Mouse (Mus musculus) heart, embryonic 11.5 days (tissue): ENCODE measurements at regions not wholly inside any gene's neighbourhood (a gene's known extent, or its start where the extent isn't known, plus 50 kb on each side); places are given as distances from the start of the nearest gene placed in this dataset.

Experiments
- ATAC-seq: fragments of 200-750 bp; cut with Nextera tagmentation; replicated peaks from 2 replicates; pipeline ENCODE4 v1.8.0; 2017; ENCODE audit warnings: moderate library complexity; ENCODE audit not compliant: insufficient number of reproducible peaks, low FRiP score, low TSS enrichment
- H3K27ac ChIP-seq: fragments of 300-500 bp; sonication (generic); 2 replicates; pipeline ENCODE4 v1.5.1; 2014; ENCODE audit warnings: mild to moderate bottlenecking, low read depth, low read length
- H3K27me3 ChIP-seq: fragments of 300-500 bp; sonication (generic); 2 replicates; pipeline ENCODE4 v1.6.1; 2014; ENCODE audit warnings: mild to moderate bottlenecking, low read length, mixed read lengths; ENCODE audit not compliant: control insufficient read depth, insufficient read depth
- H3K36me3 ChIP-seq: fragments of 300-500 bp; sonication (generic); 2 replicates; pipeline ENCODE4 v1.6.1; 2014; ENCODE audit warnings: mild to moderate bottlenecking, low read length, moderate library complexity, mixed read lengths; ENCODE audit not compliant: control insufficient read depth, insufficient read depth
- H3K4me1 ChIP-seq: fragments of 300-500 bp; sonication (generic); 2 replicates; pipeline ENCODE4 v1.6.1; 2014; ENCODE audit warnings: low read length; ENCODE audit not compliant: control insufficient read depth, insufficient read depth
- H3K4me2 ChIP-seq: fragments of 300-500 bp; sonication (generic); 2 replicates; pipeline ENCODE4 v1.6.1; 2014; ENCODE audit warnings: mild to moderate bottlenecking, moderate library complexity
- H3K4me3 ChIP-seq: fragments of 300-500 bp; sonication (generic); 2 replicates; pipeline ENCODE4 v1.5.1; 2014; ENCODE audit warnings: low read depth, low read length
- H3K9ac ChIP-seq: fragments of 300-500 bp; sonication (generic); 2 replicates; pipeline ENCODE4 v1.6.1; 2014; ENCODE audit warnings: mild to moderate bottlenecking, low read depth, low read length, moderate library complexity
- H3K9me3 ChIP-seq: fragments of 300-500 bp; sonication (generic); replicated peaks from 2 replicates; pipeline ENCODE4 v1.6.1; 2016; ENCODE audit warnings: low read length; ENCODE audit not compliant: control insufficient read depth
- WGBS: fragments of 180-500 bp; shearing (Covaris S2); extraction: QIAGEN DNeasy Blood & Tissue Kit; methylation state at CpG from one replicate; pipeline ENCODE4 v1.1.7; 2014; ENCODE audit not compliant: insufficient replicate concordance; 5-methylcytosine and 5-hydroxymethylcytosine counted together

DNA sequence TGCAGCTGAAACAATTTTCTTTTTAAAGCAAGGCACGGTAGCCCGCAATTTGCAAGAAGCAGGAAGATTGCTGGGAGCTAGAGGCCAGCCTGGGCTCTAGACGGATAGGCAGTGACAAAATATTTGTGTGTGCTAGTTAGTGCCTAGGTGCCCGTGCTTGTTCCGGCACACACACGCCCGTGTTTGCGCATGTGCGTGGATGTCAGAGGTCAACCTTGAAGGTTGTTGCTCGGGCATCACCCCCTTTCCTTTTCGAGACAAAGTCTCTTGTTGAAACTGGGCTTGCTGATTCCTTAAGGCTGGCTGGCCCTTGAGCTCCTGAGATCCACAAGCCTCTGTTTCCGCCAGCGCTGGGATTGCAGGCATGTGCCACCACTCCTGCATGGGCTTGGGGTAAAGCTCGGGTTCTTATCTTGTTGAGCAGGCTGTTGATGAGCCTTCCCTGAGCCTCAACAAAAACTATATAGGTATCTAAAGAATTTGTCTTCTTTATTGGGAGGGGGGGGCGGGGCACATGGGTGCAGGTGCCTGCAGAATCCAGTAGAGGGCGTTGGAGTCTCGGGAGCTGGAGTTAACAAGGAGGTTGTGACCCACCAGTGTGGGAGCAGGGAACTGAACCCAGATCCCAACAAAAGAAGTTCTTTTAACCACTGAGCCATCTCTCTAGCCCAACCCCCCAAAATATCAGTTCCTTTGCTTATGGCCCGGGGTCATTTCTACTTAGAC lies 149.5 kb upstream of the Lhx5 start:
- Histone ChIP-seq H3K4me1 (peaks cover 10% of the 10 kb centered on the region), H3K27ac (no peak overlapping the region), H3K4me2 (peak overlapping the region; percentile 25; the same call in 1 of the 2 replicates), H3K9ac (no peak overlapping the region), H3K9me3 (no peaks in the 10 kb centered on the region), H3K36me3 (no peaks in the 10 kb centered on the region), H3K4me3 (no peak overlapping the region), H3K27me3 (peaks cover 72% of the 10 kb centered on the region)
- 25% methylated on average over 18 of the region's 18 CpGs for WGBS
- no peak for ATAC-seq

DNA sequence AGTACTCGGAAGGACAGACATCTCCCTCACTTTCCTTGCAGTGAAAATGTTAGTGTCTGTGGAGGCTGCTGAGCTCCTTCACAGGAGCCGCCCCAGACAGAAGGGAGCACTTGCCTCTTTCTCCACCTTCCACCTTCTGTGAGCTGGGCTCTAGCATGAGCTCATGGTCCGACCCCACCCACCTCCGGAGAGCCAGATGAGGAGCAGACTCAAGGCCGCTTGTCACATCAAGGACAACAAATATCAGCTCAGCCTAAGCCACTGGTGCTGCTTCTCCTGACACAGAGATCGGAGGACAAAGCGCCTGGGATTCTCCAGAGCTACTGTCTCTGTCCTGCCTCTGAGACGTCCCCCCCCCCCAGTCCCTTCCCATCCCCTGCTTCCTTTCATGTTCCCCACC lies 146.9 kb upstream of the Lhx5 start:
- H3K9ac ChIP-seq = no peak overlapping the region
- peaks cover 66% of the 10 kb centered on the region for H3K27me3 ChIP-seq
- 43% methylated on average over 7 of the region's 8 CpGs for WGBS
- no peak for ATAC-seq
- H3K36me3 ChIP-seq = no peaks in the 10 kb centered on the region
- H3K27ac ChIP-seq = no peak overlapping the region
- no peak overlapping the region for H3K4me3 ChIP-seq
- H3K9me3 ChIP-seq = 0 out of 2 replicates have a peak, but pooled peaks cover 2% of the 10 kb centered on the region
- no peak overlapping the region for H3K4me2 ChIP-seq
- peaks cover 10% of the 10 kb centered on the region for H3K4me1 ChIP-seq

DNA sequence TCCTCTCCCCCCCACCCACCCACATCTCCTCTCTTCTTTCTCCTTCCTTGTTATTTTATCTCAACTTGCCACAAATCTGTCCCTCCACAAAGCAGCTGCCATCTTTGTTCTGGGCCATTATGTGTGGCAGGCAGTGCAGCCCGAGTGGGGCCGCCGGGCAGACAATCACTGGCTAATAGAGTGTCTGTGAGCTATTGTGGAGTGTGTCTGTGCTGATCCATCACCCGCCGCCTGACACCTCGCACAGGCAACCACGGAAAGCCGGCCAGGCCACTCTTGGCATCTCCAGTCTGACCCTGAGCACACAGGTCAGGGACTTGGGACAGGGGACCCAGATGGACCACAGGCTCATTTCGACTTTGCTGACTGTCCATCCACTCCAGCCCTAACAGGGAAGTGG lies 146.5 kb upstream of the Lhx5 start:
- WGBS = 33% methylated on average over 9 of the region's 9 CpGs

DNA sequence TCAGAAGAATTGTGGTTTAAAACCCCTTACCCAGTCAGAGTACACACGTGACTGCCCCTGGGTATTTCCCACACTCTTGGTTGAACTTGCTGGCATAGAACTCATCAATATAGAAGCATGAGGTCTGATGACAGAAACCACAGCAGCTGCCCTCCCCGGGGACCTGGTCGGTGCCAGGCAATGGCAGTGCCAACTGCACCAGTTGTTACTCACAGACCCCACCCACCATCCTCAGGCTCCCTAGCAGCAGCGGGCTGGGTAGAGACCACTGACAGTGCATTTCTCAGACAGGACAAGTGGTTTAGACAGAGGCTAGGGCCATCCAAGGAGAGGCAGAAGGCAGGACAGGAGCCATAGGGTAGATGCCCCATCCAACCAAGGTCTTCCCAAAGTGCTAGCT lies 144.7 kb upstream of the Lhx5 start:
- Histone ChIP-seq H3K9me3 (0 out of 2 replicates have a peak, but pooled peaks cover 7% of the 10 kb centered on the region), H3K4me3 (no peak overlapping the region), H3K36me3 (no peaks in the 10 kb centered on the region), H3K4me2 (no peak overlapping the region), H3K27me3 (peaks cover 46% of the 10 kb centered on the region), H3K9ac (no peak overlapping the region), H3K27ac (no peak overlapping the region), H3K4me1 (no peaks in the 10 kb centered on the region; the same call in 1 of the 2 replicates)
- ATAC-seq = no peak
- 70% methylated on average over 4 of the region's 4 CpGs for WGBS

More for the DNA sequence above, 146.5 kb upstream of the Lhx5 start:
- H3K27ac ChIP-seq = no peak overlapping the region
- 0 out of 2 replicates have a peak, but pooled peaks cover 4% of the 10 kb centered on the region for H3K9me3 ChIP-seq
- peaks cover 9% of the 10 kb centered on the region for H3K4me1 ChIP-seq
- ATAC-seq = no peak
- no peaks in the 10 kb centered on the region for H3K36me3 ChIP-seq
- H3K9ac ChIP-seq = no peak overlapping the region
- no peak overlapping the region for H3K4me3 ChIP-seq
- peaks cover 62% of the 10 kb centered on the region for H3K27me3 ChIP-seq
- no peak overlapping the region for H3K4me2 ChIP-seq

DNA sequence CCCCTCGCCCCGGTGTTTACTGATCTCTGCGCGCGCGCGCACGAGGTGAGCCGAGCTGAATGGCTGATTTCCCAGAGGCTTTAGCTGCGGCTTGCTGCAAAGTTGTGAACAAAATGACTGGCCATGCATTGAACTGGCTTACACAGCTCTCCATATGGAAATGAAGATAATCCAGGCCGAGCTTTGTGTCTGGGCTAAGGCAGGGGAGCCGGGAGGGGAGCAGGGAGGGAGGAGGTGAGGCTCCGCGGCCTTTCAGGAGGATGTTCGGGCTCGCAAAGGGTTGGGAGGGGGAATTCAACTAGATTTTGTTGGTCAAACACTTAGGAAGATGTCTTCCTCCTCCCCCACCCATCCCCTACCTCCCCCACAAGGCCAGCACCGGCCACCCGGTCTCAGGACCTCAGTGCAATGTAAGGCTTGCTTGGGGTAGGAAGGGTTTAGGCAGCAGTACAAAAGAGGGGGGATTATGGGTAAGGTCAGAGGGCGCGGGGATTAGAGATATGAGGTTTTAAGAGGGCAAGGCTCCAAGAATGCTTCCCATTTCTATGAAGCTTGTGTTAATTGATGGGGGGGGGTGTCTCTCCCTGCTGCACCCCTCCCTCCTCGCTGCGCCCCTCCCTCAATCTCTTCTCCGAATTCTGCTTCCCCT lies 143.3 kb upstream of the Lhx5 start:
- no peak overlapping the region for H3K27ac ChIP-seq
- ATAC-seq = no peak
- H3K9me3 ChIP-seq = 0 out of 2 replicates have a peak, but pooled peaks cover 7% of the 10 kb centered on the region
- H3K4me2 ChIP-seq = peak overlapping the region; percentile 27
- H3K4me1 ChIP-seq = no peaks in the 10 kb centered on the region; the same call in 1 of the 2 replicates
- no peaks in the 10 kb centered on the region for H3K36me3 ChIP-seq
- peaks cover 37% of the 10 kb centered on the region for H3K27me3 ChIP-seq
- peak overlapping the region; percentile 18; the same call in 1 of the 2 replicates for H3K4me3 ChIP-seq
- no peak overlapping the region for H3K9ac ChIP-seq
- 12% methylated on average over 23 of the region's 23 CpGs for WGBS

DNA sequence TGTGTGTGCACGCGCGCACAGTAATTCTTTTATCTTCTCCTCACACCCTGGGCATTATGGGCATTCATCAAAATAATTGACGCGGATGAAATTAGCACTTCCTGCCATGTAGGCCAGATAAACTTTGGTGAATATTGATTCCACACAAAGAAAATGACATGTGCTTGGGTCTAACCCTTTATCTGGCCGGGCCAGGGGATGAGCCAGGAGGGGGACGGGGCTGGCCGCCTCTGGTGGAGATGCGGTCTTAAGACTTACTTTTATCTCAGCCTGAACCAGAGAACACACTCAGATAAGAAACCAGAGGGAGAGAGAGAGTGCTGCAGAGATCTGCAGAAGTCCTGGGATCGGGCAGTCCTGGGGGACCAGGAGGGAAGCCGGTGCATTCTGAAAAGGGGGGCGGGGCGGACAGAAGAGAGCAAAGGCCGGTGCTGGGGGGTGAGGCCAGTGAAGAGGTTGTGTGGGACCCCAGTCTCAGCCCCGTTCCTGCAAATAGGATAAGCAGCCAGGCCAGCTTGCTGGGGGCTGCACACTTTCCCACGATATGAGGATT lies 136.9 kb upstream of the Lhx5 start:
- H3K4me3 ChIP-seq = no peak overlapping the region
- H3K9ac ChIP-seq = no peak overlapping the region
- 0 out of 2 replicates have a peak, but pooled peaks cover 6% of the 10 kb centered on the region for H3K9me3 ChIP-seq
- WGBS = 27% methylated on average over 16 of the region's 16 CpGs
- peaks cover 39% of the 10 kb centered on the region for H3K27me3 ChIP-seq
- H3K27ac ChIP-seq = no peak overlapping the region
- no peaks in the 10 kb centered on the region for H3K4me1 ChIP-seq
- ATAC-seq = no peak
- H3K36me3 ChIP-seq = no peaks in the 10 kb centered on the region
- no peak overlapping the region for H3K4me2 ChIP-seq

DNA sequence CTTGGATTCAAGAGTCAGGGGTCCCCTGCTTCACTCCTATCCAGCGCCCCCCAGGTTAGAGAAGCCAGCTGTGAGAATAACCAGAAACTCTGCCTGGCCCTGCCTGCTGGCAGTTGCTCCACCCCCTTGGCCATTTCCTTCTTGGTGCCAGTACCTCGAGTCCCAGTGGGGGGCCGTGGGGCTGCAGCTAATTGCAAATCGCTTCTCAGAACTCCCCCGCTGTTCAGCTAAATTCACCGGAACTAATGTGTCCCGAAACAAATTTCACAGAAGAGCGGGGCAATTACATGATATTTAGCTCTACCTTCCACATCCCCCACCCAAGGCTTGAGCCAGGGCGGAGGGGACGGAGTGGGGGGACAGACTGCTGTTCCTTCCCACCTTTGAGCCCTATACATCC lies 134.3 kb upstream of the Lhx5 start:
- no peak for ATAC-seq
- H3K9me3 ChIP-seq = no peaks in the 10 kb centered on the region
- H3K27ac ChIP-seq = no peak overlapping the region
- peaks cover 62% of the 10 kb centered on the region for H3K27me3 ChIP-seq
- no peak overlapping the region for H3K4me3 ChIP-seq
- no peaks in the 10 kb centered on the region for H3K36me3 ChIP-seq
- 8% methylated on average over 10 of the region's 10 CpGs for WGBS
- H3K4me2 ChIP-seq = no peak overlapping the region
- H3K4me1 ChIP-seq = 0 out of 2 replicates have a peak, but pooled peaks cover 2% of the 10 kb centered on the region
- H3K9ac ChIP-seq = no peak overlapping the region

DNA sequence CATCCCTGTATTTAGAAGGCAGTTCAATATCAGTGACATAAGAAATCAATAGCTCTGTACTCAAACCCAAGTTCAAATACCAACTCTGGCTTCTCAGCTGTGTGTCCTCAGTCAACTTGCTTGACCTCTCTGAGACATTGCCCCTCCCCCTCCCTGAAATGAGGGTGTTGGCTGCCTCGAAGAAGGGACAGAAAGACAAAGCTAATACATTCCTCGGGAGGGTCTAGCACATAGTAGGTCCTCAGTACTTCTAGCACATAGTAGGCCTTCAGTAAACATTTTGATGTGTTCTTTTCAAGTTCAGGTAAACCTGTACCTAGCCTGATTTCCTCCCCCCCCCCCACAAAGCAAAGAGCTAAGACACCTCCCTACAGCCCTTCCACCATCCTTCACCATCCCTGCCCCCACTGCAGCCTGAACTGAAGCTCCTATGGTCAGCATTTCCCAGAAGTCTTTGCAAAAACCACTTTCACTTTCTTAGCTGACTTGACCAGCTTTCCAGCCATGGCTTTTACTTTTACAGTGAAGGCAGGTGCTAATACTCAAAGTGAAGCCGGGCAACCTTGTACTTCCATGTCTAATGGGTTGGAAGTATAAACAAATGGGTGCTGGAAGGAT lies 133.7 kb upstream of the Lhx5 start:
- 53% methylated on average over 3 of the region's 3 CpGs for WGBS
- Histone ChIP-seq H3K27me3 (peaks cover 68% of the 10 kb centered on the region), H3K9ac (no peak overlapping the region), H3K4me2 (no peak overlapping the region), H3K4me3 (no peak overlapping the region), H3K36me3 (no peaks in the 10 kb centered on the region), H3K4me1 (peaks cover 6% of the 10 kb centered on the region; the same call in 1 of the 2 replicates), H3K27ac (no peak overlapping the region), H3K9me3 (no peaks in the 10 kb centered on the region)
- ATAC-seq = no peak
